Mouse (Mus musculus) thymus, adult 18-20 months (tissue): ENCODE measurements around the gene Ablim1.
A peak's percentile ranks its signal among the peaks of the same experiment; 100 is the strongest.

Experiments used
- DNase-seq, 2 experiments: peaks; one replicate each; pipeline ENCODE4 v3.0.0; 2022; ENCODE audit warnings: mixed read lengths in 2 of 2

Ablim1 gene

DNA sequence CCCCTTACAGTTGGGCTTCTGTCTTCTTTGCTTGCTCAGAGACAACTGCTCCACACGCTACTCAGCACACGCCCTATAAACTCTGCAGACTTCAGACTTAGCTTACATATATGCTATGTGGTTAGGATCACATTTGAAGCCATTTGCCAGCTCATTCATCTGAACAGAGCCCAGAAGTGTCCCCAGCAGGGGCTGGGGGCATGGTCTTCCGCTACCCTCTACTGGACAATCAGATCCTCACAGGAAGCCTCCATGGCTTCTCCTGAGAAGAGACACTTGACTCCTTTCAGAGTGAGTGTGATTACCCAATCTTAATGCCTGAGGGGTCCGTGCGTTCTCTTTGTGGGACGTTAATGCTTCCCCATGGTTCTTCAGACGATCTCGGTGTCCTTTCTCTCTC lies 59.6 kb downstream of the Ablim1 start:
- DNase-seq = no peak

DNA sequence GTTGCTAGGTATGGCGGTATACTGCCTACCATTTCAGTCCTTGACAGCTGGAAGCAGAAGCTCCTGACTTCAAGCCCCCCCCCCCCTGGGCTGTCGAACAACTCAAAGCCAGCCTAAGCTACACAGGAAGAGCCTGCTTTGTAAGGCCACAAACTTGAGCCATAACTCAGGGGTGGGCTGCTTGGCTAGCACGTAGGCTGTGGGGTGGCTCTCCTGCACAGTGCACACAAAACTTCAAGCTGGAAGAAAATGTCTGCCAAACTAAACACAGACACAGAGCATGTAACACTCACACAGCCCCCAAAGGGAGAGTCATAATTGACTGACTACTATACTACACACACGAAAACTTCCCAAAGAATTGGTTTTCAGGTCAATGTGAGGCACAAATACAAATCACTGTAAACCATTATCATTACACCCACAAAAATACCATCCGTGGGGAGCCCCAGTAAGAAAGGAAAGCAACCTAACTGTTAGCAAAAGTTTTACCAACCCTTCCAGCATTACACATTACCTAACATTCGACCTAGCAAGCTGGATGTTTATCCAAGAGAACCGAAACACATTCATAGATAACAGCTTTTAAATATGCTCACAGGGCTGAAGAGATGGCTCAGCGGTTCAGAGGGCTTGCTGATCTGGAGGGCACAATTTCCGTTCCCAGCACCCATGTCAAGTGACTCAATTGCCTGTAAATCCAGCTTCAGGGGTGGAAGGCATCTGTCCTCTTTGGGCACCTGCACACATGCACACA lies 61.8 kb downstream of the Ablim1 start:
- no peak for DNase-seq

DNA sequence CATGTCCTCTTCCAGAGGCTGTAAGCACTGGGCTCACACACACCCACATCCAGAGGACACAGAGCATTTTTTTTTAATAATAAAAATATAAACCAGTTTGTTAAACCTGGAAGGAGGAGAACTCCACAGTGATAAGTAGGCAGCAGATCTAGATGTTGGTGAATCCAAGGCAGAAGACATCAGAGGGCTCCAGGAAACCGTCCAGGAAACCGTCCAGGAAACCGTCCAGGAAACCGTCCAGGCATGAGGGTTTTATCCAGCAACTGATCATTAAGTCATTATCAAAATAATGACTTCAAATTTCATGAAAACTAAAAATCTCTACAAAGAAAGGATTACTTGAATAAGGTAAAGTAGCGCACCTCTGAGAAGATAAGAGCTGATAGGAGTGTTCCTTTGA lies 65.9 kb downstream of the Ablim1 start:
- DNase-seq = no peak

DNA sequence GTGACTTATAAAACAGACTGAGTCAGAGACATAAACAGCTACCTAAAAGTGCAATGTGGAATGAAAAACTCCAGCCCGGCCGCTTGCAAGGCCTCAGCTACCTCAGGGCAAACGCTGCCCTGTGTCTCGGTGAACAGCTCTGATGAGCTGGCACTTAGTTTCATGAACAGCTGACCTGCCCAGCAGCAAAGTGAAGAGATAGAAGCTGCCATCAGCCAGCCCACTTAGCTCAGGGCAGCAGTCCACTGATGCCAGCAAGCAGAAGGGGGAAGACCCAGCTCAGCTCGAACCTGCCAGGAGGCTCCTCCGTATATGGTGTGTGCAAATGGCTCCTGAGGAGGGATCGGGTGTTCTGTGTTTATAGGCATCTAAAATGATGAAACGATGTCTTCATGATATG lies 67.5 kb downstream of the Ablim1 start:
- no peak for DNase-seq

DNA sequence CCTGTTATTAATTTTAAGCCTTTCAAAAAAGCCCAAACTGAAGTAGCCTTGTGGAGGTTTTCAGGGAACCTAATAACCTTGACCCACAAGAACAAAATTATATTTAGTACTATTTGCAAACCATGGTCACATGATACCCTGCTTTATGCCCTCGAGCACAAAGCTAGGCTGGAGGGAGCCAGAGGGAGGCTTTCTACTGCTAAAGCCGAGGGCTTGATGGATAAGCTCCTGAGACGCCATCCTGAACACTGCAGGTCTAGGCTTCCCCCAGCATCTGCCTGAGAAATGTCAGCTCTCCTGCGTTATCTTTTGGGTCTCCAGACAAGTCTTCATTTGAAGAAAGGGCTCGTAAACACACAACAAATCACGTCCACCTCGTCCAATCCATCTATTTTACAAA lies 70.4 kb downstream of the Ablim1 start:
- DNase-seq = no peak

DNA sequence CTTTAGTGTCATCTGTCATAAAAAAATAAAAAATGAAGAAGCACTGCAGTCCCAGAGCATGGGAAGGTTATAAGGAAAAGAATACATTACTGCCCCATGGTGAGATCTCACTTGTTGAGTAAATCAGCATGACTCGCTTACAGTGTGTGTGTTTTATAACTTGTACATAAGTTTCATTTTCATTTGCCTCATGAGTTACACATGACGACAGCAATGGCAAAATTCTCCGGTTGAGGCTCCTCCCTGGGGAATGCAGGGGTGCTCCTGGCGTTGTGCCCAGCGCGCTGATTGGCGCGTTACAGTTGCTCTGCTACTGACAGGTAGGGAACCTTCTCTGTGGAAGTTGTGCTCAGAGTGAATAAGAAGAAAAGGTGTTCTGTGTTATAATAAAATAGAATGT lies 71.1 kb downstream of the Ablim1 start:
- no peak for DNase-seq

DNA sequence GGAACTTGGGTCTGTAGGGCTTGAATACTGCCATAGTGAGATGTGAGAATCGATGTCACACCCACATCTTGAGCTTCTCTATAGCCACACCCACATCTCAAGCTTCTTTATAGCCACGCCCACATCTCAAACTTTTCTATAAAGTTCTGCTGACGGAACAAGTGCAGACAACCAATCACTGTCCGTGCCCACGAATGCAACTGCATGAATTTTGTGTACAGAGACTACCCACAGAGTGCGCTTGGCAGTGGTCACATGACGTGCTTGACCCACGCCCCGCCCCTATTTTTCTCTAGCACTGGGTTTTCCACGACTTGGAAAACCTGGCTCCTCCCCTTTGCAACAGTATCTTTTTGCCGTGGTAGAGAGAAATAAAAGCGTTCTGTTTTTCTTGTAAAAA lies 71.5 kb downstream of the Ablim1 start:
- DNase-seq = peak in 1 of 2 experiments; percentile 8

DNA sequence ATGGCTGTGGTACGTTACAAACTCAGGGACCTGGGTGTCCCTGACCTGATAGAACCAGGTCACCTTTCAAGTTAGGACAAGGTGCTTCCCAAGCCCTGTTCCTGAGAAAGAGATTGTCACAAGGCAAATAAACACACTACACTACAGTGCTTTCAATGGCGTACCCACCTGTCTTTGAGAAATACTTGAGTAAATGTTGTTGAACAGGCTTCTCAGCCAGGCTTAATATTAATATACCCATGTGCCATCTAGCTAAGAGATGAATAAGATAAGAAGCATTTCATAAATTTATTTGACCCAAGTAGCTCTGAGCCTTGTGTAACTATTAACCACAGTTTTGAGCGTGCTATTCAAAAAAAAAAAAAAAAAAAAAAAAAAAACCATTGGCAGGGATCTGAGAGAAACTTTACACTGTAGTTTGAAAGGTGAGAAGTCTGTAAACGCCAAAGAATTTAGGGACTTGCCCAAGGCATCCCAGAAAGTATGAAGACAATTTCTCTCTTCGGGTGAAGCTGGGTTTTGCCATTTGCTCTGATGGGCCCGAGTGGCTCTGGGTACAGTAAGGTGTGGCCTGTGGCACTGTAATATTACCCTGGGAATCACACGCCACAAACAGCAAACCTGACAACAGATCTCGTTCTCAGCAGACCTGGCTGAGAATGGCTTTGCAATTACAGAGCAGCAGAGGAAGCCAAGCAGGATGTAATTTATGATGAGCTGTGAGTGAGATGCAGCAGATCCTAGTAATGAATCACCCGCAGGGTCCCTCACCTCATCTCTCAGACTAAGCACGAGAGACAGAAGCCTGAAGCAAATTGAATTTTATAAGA lies 73.1 kb downstream of the Ablim1 start:
- DNase-seq = no peak

DNA sequence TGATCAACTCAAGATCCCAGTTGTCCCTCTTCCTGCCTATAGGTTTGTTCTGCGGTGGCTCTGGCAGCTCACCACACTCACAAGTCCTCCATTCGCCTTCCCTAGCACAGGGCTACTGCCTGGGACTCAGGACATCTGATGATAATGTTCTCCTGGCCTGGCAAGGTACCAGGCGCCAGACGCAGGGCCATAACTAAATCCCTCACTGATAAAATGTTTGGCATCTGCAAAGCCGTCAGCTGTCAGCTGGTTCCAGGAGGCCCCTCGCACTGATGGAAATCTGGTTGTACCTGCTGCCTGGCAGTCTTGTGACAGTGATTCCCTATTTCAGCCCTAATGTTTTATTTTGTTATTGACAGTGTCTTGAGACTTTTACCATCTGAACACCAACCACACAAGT lies 74.5 kb downstream of the Ablim1 start:
- no peak for DNase-seq

DNA sequence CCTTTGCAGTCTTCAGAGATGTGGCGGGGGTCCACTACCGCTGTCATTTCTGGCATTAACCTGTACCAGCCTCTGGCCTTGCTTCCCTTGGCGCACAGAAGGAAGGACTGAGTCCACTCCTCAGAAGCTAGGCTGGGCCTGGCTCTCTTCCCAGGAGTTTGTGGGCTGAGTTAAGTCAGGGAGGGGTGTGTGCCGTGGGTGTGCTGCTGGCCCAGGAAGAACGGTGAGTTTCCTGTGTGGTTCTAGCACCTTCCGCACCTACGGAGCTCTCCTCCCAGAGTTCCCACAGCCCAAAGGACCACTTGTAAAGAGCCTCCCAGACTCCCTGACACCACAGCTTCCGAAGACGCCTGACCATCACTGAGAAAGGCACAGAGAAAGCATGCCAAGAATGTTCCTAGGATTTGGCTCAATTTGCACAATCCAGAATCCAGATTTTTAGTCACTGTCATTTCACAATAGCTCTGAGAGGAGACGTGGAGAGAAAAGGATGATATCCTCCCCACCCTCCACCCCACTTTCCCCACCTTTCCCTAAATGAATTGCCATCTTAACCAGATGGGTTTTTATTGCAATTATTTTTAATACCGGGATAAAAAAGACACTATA lies 75.4 kb downstream of the Ablim1 start:
- DNase-seq = no peak

DNA sequence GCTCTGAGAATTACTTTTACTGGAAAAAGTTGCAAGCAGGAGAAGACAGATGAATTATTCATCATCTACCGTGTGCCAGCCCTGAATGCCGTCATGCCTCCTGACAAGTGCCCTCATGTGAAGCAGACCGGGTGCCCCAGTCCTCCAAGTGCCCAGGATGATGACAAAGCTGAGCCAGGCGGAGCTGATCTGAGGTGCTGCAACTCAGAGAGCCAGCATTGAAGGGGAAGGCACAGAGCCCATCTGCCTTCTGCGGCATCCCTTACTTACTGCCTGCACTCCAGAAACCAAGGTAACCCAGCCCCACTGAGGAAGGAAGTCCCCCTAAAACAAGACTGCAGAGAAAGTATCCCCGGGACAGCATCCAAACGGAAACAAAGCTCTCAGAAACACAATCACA lies 76.3 kb downstream of the Ablim1 start:
- no peak for DNase-seq

DNA sequence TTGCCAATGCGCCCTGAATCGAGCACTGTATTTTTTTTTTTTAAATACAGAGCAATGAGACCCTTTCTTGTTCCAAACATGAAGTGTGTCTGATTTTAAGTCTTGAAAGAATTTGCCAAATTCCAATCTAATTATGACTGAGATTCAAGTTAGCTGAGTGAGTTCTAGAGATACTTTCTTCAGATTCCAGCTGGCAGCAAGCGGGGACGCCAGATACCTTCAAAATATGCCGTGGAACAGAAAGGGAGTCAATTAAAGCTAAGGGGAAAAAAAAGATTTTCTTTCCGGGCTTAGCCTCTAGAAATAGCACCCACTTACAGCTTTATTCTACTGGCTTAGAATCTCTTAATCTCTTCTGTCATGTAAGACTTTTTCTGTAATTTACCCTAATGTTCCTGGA lies 77.2 kb downstream of the Ablim1 start:
- no peak for DNase-seq

DNA sequence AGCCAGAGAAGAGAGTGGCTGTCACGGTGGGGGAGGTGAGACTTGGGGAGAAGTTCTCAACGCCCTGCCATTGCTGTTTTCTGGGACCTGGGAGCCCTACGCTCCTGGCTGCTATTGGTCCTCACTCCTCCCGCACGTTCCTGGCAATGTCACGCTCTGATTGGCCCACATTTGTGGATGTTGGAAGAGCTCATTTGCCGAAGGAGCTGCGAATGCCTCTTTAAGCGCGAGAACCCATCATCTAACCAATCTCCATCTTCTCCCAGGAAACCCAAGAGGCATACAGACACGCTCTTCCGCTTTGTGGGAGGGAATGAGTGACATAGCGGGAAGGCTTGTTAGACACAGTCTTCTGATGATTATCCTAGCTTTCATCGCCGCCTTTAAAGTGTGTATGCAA lies 78.1 kb downstream of the Ablim1 start:
- DNase-seq = no peak

DNA sequence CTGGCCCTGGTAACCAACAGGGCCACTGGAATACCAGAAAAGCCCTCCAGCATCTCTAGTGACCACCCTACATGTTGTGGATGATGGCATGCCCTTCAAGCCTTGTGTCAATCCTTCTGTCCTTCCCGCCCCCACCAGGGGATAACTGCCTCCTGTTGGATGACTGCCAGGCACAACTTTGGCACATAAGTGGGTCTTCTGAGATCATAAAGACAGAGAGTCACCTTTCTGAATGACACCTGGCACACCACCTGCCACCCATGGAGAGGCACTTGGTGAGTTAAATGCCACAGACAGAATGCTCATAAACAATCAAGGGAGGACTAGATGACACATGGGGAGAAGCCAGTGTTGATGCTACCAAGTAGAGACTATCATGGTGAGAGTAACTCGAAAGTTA lies 78.8 kb downstream of the Ablim1 start:
- DNase-seq = no peak

DNA sequence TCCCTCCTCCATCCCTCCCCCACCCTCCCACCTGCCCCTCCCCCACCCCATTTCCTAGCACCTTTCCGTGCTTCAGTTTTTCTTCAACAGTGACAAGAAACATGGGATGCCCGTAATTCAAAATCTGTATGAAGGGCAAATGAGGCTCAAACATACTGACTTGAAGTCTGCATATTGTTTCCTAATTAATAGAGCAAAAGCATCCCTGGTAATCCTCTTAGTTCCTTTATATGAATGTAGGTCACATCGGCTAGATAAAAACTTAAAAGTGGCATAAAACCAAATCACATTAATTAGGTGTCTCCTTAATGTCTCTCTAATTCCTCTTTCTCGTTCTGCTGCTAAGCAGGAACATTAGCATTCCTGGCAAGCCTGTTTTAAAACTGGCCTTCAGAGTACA lies 83.7 kb downstream of the Ablim1 start:
- DNase-seq = no peak

DNA sequence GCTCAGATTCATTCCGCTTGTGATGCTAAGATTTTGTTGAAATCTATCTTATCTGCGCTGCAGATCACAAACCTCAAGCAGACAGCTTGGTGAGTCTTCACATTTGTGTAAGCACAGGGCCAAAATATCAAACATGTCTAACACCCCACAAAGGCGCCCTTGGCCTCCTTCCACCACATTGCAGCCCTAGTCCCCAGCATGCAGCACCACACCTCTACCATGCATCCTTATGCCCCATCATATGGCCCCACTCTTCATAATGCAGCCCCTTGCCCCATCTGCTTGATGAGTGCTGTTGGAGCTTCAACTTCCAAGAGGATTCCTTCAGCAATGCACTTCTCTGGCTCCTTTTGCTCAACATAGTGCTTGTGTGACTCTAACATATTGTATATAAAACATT lies 85.6 kb downstream of the Ablim1 start:
- DNase-seq = no peak

DNA sequence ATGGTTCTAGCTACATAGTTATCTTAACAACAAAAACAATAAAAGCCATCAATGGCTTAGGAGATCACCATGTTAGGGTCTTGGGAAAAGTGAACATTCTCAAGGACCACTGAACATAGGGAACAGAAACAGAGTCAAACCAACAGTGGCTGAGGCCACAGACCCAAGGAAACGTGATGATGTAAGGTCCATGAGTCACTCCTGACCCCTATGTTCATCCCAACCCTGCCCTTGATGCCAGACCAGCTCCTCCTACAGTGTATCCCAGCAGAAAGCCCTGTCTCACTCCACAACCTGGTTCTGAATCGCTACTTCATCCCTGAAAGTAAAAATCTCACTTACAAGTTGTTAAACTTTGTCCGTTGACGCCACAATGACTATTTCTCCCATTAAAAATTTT lies 86.1 kb downstream of the Ablim1 start:
- DNase-seq = no peak

DNA sequence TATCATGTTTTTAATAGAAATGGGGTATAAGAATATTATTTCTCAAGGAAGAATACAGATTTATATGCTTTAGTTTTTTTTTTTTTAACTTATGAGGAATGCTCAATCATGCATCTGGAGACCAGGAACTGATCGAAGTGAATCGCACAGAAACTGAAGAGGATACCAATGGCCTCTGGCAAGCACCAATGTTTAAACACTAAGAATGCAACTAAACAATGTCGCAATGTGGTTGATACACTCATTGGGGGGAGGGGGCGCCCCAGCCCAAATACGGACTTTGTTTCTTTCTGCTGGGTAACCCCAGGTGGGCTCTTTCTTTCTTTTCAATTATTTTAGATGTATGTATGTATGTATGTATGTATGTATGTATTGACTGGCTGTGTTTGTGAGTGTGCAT lies 90.3 kb downstream of the Ablim1 start:
- DNase-seq = no peak

DNA sequence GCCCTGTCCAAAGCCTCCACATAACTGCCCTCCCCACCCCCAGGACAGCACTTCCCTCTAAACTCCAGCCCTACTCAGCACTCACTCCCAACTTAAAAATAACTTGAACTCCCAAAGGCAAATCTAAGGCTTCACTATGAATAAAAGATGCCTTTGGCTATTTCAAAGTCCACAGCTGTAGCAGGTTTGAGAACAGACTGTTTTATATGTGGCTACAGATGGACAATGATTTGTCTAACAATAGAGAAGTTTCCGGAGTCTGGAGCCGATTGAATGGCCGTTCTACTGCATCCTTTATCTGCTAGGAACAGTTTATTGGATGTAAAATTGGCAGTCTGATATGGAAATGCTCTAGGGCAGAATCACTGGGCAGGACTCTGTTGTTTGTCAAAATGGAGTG lies 91.0 kb downstream of the Ablim1 start:
- DNase-seq = no peak

DNA sequence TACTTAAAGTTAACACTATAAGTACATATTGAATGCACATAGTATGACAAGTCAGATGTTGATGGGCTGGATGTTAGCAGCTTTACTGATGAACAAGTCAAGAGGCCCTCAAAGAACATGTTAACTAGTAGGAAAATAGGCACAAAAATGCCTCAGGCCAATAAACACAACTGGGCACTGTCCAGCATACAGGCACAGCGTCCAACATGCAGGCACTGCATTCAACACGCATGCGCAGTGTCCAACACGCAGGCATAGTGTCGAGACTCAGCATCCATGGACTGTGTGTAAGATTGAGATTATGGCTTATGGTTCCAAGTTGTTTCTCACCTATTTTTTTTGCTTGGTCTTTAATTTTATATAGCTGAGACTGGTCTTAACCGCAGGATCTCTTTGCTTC lies 92.1 kb downstream of the Ablim1 start:
- DNase-seq = no peak

DNA sequence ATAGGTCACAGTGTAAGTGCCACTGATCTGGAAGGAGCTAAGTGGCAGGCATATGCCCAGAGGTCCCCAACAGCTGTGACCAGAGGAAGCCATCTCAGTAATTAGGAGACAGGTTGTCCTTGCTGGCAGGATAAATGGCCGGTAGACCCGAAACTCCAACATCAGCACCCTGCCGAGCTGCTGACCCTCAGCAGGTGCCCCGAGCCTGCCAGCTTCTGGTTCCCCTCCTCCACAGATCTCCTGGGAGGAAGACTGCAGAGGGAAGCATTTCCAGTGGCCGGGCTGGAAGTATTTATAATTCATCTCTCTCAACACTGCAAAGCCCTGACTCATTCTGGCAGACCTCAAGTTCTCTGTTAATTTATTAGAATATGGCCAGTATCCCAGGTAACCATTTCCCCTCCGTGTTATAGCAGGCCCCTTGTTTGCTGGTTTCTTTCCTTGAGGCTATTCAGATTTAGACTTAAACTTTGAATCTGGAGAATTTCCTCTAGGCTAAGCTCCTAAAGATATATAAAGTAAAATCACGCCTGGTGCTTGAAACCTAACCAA lies 93.0 kb downstream of the Ablim1 start:
- no peak for DNase-seq

DNA sequence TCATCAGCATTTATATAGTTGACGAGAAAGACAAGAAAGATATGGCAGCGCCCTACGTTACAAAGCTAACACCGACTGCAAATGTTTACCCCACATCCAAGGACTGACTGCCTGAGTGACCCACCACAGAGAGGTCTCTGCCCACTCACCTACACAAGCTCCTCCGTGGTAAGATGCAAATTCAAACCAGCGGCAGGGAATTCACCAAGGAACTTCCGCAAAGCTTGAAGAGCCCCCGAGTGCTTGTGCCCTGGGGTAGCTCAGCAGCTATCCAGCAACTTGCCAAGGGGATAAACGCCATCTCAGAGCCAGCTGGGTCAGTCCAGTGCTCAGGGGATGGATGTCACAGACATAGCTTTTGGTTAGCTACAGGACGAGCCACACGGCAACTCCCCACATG lies 95.0 kb downstream of the Ablim1 start:
- no peak for DNase-seq

DNA sequence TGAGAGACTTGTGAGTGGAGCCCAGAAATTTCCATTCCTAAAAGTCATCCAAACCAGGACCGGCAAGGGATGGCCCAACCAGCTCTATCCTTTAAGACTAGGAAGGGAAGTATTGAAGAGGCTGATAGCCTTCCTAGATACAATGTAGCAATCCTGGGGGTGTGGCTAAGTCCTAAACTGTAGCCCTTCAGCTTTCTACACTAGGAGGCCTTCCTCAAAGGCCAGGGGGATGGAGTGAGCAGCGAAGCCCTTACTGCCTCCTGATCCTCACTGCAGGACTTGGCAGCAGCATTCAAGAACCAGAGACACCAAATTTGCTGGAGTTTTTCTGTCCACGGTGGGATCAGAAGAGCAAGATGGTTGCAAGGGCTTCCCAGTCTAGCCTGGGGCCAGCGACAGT lies 97.6 kb downstream of the Ablim1 start:
- DNase-seq = no peak

DNA sequence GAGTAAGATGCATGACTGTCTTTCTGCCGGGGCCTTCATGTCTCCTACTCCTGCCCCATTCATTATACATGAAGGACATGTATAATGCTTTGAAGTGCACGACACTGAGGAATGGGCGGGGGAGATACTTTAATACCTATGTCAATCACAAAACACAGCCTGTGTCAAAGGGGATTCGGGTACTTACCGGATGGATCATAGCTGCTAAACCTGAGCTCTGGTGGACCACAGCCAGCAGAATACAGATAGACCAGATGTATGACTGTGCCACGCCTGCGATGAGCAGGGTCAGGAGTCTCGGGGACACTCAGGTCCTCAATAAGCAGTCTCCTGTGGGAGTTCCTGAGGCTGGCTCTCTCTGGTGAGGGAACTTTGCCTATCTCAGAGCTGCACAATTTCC lies 99.2 kb downstream of the Ablim1 start:
- no peak for DNase-seq
